Mouse (Mus musculus): ENCODE results near the gene Tbc1d5.

GRCm38 (mm10) chr17:50872600-50872999 is 306.6 kb downstream of the Tbc1d5 start:
- TF ChIP-seq CTCF (IDR thresholded peaks at IDR 0.05; ENCODE audit: borderline replicate concordance, control insufficient read depth, extremely low read depth, insufficient read depth, low read length, poor library complexity) (no peak), POLR2A (IDR thresholded peaks at IDR 0.05; ENCODE audit: control insufficient read depth, extremely low read depth, insufficient read depth, low read length, poor library complexity) (no peak)

Data from thymus, adult 2 months (tissue).